Mouse (Mus musculus) heart, postnatal 25 days (tissue): Measurements from ENCODE around the gene Ech1. TPM values are rescaled to one million over a fixed set of nuclear protein-coding genes. Genes with fewer than 3 reads are reported as not detected.

ENCODE experiments used
- DNase-seq: peaks from one replicate; pipeline ENCODE4 v3.0.0; 2022; ENCODE audit warnings: low spot score
- intact Hi-C: fragments of 180-260 bp; cut with DNase I; formaldehyde crosslinking; loops from one replicate; pipeline ENCODE4 v1.15.1; 2025
- total RNA-seq, 2 experiments: library from RNA; stranded (reverse); gene quantifications; 2 replicates each; pipeline ENCODE4 v1.2.3; 2021

The Ech1 gene
- total RNA-seq, 2 experiments from 2014 or later = 1,337 to 1,520 TPM

DNA sequence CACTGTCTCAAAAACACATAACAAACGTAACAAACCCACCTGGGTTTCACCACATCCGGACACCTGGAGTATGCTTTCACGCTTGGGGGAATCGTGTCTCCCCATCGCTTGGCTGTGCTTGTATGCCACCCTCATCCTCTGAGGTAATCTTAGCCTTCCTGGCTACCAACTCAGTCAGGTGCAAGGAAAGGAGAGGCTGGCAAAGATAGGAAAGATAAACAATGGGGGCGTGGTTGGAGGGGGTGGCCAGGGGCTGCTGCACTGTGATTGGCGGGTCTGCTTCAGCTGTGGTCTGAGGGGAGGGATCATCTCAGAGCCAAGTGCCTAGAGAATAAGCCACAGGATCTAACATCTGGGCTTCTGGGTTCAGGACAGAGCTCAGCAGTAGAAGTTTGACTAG lies 54.6 kb downstream of the Ech1 start:
- intact Hi-C loops = no loop called here

DNA sequence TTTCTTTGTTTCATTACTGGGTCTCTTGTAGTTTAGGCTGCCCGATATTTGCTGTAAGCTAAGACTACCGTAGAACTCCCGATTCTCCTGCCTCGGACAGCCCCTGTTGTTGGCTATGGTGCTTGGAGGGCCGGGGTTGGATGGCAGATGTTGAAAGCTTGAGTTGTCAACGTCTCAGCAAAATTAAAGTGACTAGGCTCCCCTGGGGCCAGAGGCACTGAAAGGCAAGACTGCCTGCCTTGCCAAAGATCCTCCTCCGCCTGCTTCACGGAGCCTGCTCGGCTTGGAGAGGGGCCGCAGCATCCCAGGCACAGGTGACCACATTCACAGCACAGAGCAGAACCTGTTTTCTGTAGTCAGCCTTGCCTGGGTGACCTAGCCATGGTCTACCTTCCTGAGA lies 55.5 kb downstream of the Ech1 start:
- intact Hi-C loops = no loop called here
- DNase-seq = no peak

More for the DNA sequence above, 54.6 kb downstream of the Ech1 start:
- DNase-seq = no peak

DNA sequence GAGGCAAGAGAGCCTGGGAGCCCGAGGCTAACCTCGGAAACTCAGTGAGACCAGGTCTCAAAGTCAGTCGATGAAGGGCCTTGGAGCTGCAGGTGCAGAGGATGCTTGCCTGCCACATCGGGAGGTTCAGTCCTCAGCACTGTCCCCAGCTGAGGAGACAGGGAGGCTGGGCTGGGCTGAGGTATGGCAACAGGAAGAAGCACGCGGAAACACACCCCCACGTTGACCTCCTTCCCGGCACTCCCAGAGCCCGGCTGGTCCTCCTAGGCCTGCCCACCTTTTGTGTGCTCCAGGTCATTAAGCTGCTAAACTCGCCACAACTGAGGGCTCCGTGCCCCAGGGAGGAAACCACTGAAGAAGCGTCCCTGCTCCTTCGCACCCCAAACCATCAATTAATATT lies 56.2 kb downstream of the Ech1 start, which contains the start of gene Capn12:
Gene Capn12, plus strand, starts transcription at position 224 of the 400 bp plus-strand sequence.
- intact Hi-C loops = no loop called here

More for the DNA sequence above, 56.2 kb downstream of the Ech1 start, which contains the start of gene Capn12:
- no peak for DNase-seq

Other genes with a start within 250 kb of the Ech1 start
- 10 to 100 TPM; 22.6 to 22.8 TPM for gene Samd4b, start 227.1 kb upstream of the Ech1 start, total RNA-seq
- 1 to 10 TPM; 8.4 to 8.8 TPM for gene Pak4, start 227.0 kb upstream of the Ech1 start, total RNA-seq
- not detected for gene Acp7, start 193.9 kb upstream of the Ech1 start, total RNA-seq
- under 1 TPM; 0.34 to 0.39 TPM for gene Fbxo27, start 132.4 kb upstream of the Ech1 start, total RNA-seq
- gene Fbxo17, start 108.4 kb upstream of the Ech1 start, total RNA-seq = under 1 TPM; 0.36 to 0.92 TPM
- gene Mrps12, start 83.4 kb upstream of the Ech1 start, total RNA-seq = 10 to 100 TPM; 56.7 to 60.6 TPM
- gene Sars2, start 83.2 kb upstream of the Ech1 start, total RNA-seq = 10 to 100 TPM; 15.4 to 15.7 TPM
- gene Ccer2, start 69.0 kb upstream of the Ech1 start, total RNA-seq = not detected
- gene Sirt2, start 58.5 kb upstream of the Ech1 start, total RNA-seq = 10 to 100 TPM; 80.0 to 80.2 TPM
- gene Nfkbib, start 57.7 kb upstream of the Ech1 start, total RNA-seq = 10 to 100 TPM; 22.1 to 22.9 TPM
- gene Rinl, start 36.2 kb upstream of the Ech1 start, total RNA-seq = 1 to 10 TPM; 1.5 to 2.2 TPM
- 100 to 1,000 TPM; 225 to 270 TPM for gene Hnrnpl, start 16.7 kb upstream of the Ech1 start, total RNA-seq
- 10 to 100 TPM; 28.9 to 30.7 TPM for gene Lgals4, start 8.6 kb downstream of the Ech1 start, total RNA-seq
- gene Lgals7, start 38.6 kb downstream of the Ech1 start, total RNA-seq = 1 to 10 TPM; 1.8 to 1.9 TPM
- gene Capn12, start 56.2 kb downstream of the Ech1 start, total RNA-seq = under 1 TPM; 0.08 to 0.22 TPM
- gene Actn4, start 137.1 kb downstream of the Ech1 start, total RNA-seq = 100 to 1,000 TPM in 1 of 2 experiments, 10 to 100 TPM in 1; 77.0 to 101 TPM
- 100 to 1,000 TPM; 148 to 164 TPM for gene Eif3k, start 156.6 kb downstream of the Ech1 start, total RNA-seq
- 1 to 10 TPM in 1 of 2 experiments, under 1 TPM in 1; 0.44 to 1.3 TPM for gene Map4k1, start 156.8 kb downstream of the Ech1 start, total RNA-seq